Mouse (Mus musculus) T-cell, adult 2 months (primary cell): ENCODE measurements around the gene Zbtb37.
A peak's percentile ranks its signal among the peaks of the same experiment; 100 is the strongest.

Experiments
- DNase-seq: peaks from one replicate; pipeline ENCODE4 v3.0.0; 2022; ENCODE audit warnings: low spot score

The Zbtb37 gene

GRCm38 (mm10) chr1:161034435-161035280, at the start of gene Zbtb37:
TSS of gene Zbtb37 (minus strand) at chr1:161034849.
- peak; percentile 98 for DNase-seq

- DNase-seq, result no peak
These were observed 42.6 kb upstream of the Zbtb37 start for GRCm38 (mm10) chr1:161077243-161077642.

GRCm38 (mm10) chr1:161076238-161076637, 41.6 kb upstream of the Zbtb37 start:
- no peak for DNase-seq

GRCm38 (mm10) chr1:161071272-161071620, 36.6 kb upstream of the Zbtb37 start:
- DNase-seq, result peak; percentile 46

- peak; percentile 95 for DNase-seq
These were observed 36.0 kb upstream of the Zbtb37 start, which contains the start of the genes Dars2 and Cenpl for GRCm38 (mm10) chr1:161070352-161071271. TSS of gene Dars2 (minus strand) at chr1:161070658. TSS of gene Cenpl (plus strand) at chr1:161070713.

GRCm38 (mm10) chr1:161063351-161063750, 28.7 kb upstream of the Zbtb37 start:
- DNase-seq, result no peak

- no peak for DNase-seq
These were observed 22.5 kb upstream of the Zbtb37 start for GRCm38 (mm10) chr1:161057164-161057563.

- no peak for DNase-seq
These were observed 12.3 kb upstream of the Zbtb37 start for GRCm38 (mm10) chr1:161046972-161047371.

GRCm38 (mm10) chr1:161041261-161042020, 6.8 kb upstream of the Zbtb37 start:
- DNase-seq, result no peak

GRCm38 (mm10) chr1:161040855-161041254, 6.2 kb upstream of the Zbtb37 start:
- no peak for DNase-seq

- no peak for DNase-seq
These were observed 5.7 kb upstream of the Zbtb37 start for GRCm38 (mm10) chr1:161040426-161040770.

- no peak for DNase-seq
These were observed 5.2 kb upstream of the Zbtb37 start for GRCm38 (mm10) chr1:161039741-161040425.

GRCm38 (mm10) chr1:161038968-161039721, 4.5 kb upstream of the Zbtb37 start:
- no peak for DNase-seq

GRCm38 (mm10) chr1:161038004-161038403, 3.4 kb upstream of the Zbtb37 start:
- no peak for DNase-seq

- no peak for DNase-seq
These were observed 3.0 kb upstream of the Zbtb37 start for GRCm38 (mm10) chr1:161037599-161037998.

- no peak for DNase-seq
These were observed 2.4 kb upstream of the Zbtb37 start for GRCm38 (mm10) chr1:161037026-161037425.

- DNase-seq, result no peak
These were observed 1.8 kb upstream of the Zbtb37 start for GRCm38 (mm10) chr1:161036411-161036841.

GRCm38 (mm10) chr1:161035786-161036404, 1.2 kb upstream of the Zbtb37 start:
- DNase-seq, result no peak

GRCm38 (mm10) chr1:161035281-161035785, 684 bp upstream of the Zbtb37 start:
- DNase-seq, result no peak

- no peak for DNase-seq
These were observed 704 bp downstream of the Zbtb37 start for GRCm38 (mm10) chr1:161033856-161034434.
